Mouse (Mus musculus) midbrain, embryonic 12.5 days (tissue): ENCODE data around the gene Lrrc25. TPM values are rescaled to one million over a fixed set of nuclear protein-coding genes. Genes with fewer than 3 reads are reported as not detected.

Experiments
- polyA plus RNA-seq: library from polyadenylated mRNA; unstranded; fragments of >200 nt; fragmentation: Nextera tagmentation; extraction: Ambion mirVana; gene quantifications from 2 replicates; pipeline ENCODE4 v1.2.1, GENCODE M21; 2016

Lrrc25 gene
- polyA plus RNA-seq, 1 experiment from 2014 or later: 1.6 TPM

Other genes with a start within 250 kb of the Lrrc25 start
- 0.23 TPM in 1 of 2 replicates, not detected in the other for gene Comp, start 242.6 kb upstream of the Lrrc25 start, polyA plus RNA-seq
- 22.8 and 23.6 TPM in 2 replicates for gene Crtc1, start 176.6 kb upstream of the Lrrc25 start, polyA plus RNA-seq
- gene Klhl26, start 139.2 kb upstream of the Lrrc25 start, polyA plus RNA-seq: 17.8 and 18.5 TPM in 2 replicates
- 19.3 and 21.7 TPM in 2 replicates for gene Tmem59l, start 128.8 kb upstream of the Lrrc25 start, polyA plus RNA-seq
- gene Crlf1, start 123.0 kb upstream of the Lrrc25 start, polyA plus RNA-seq: 0.92 and 1.6 TPM in 2 replicates
- gene Rex1bd, start 109.4 kb upstream of the Lrrc25 start, polyA plus RNA-seq: 130 and 134 TPM in 2 replicates
- 748 and 749 TPM in 2 replicates for gene Uba52, start 105.4 kb upstream of the Lrrc25 start, polyA plus RNA-seq
- 326 and 332 TPM in 2 replicates for gene Fkbp8, start 88.4 kb upstream of the Lrrc25 start, polyA plus RNA-seq
- 52.1 and 52.7 TPM in 2 replicates for gene Kxd1, start 88.2 kb upstream of the Lrrc25 start, polyA plus RNA-seq
- 18.7 and 21.6 TPM in 2 replicates for gene Ell, start 76.7 kb upstream of the Lrrc25 start, polyA plus RNA-seq
- 107 and 112 TPM in 2 replicates for gene Isyna1, start 21.8 kb upstream of the Lrrc25 start, polyA plus RNA-seq
- 115 and 118 TPM in 2 replicates for gene Ssbp4, start 7.3 kb upstream of the Lrrc25 start, polyA plus RNA-seq
- gene Gdf15, start 16.3 kb downstream of the Lrrc25 start, polyA plus RNA-seq: 0.17 TPM in 1 of 2 replicates, not detected in the other
- gene Pgpep1, start 44.2 kb downstream of the Lrrc25 start, polyA plus RNA-seq: 82.7 and 93.7 TPM in 2 replicates
- gene Lsm4, start 57.1 kb downstream of the Lrrc25 start, polyA plus RNA-seq: 255 and 263 TPM in 2 replicates
- 206 and 213 TPM in 2 replicates for gene Jund, start 82.8 kb downstream of the Lrrc25 start, polyA plus RNA-seq
- 0.04 TPM in 1 of 2 replicates, not detected in the other for gene Iqcn, start 87.3 kb downstream of the Lrrc25 start, polyA plus RNA-seq
- gene Gm3336, start 102.4 kb downstream of the Lrrc25 start, polyA plus RNA-seq: not detected in 2 replicates
- 0.15 and 0.39 TPM in 2 replicates for gene Pde4c, start 107.6 kb downstream of the Lrrc25 start, polyA plus RNA-seq
- gene Rab3a, start 138.5 kb downstream of the Lrrc25 start, polyA plus RNA-seq: 98.9 and 102 TPM in 2 replicates
- gene Mpv17l2, start 144.8 kb downstream of the Lrrc25 start, polyA plus RNA-seq: 35.4 and 37.3 TPM in 2 replicates
- 73.4 and 74.6 TPM in 2 replicates for gene Pik3r2, start 160.6 kb downstream of the Lrrc25 start, polyA plus RNA-seq
- 17.1 and 18.0 TPM in 2 replicates for gene Mast3, start 188.9 kb downstream of the Lrrc25 start, polyA plus RNA-seq
- gene Il12rb1, start 192.3 kb downstream of the Lrrc25 start, polyA plus RNA-seq: 0.08 TPM in 1 of 2 replicates, not detected in the other
- gene Arrdc2, start 223.6 kb downstream of the Lrrc25 start, polyA plus RNA-seq: 10.4 and 10.5 TPM in 2 replicates
- 27.4 TPM in 2 replicates for gene Kcnn1, start 247.1 kb downstream of the Lrrc25 start, polyA plus RNA-seq